Comparison of ENCODE assay signal across 8 mouse cellular contexts in the genomic region with DNA sequence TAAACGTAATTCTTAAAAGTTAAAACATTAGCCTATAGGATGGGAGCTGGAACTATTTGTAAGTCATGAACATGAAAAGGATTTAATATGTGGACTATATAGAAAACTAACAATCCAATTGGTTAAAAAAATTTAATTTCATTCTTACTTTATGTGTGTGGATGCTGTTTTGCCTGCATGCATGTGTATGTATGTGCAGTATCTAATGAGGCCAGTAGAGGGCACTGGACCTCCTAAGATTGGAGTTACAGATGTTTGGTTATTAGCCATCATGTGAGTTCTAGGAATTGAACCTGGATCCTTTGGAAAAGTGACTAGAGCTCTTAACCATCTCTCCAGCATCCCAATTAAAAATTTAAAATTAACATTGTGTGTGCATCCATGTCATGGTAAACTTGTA. TPM values are rescaled to one million over a fixed set of nuclear protein-coding genes. Genes with fewer than 3 reads are reported as not detected.
A peak's percentile ranks its signal among the peaks of the same experiment; 100 is the strongest.
DNase-seq lines count a peak whose midpoint lies in the region; ATAC-seq and TF ChIP-seq lines count a peak whose summit lies in the region.

No protein-coding gene starts in this region.

- no peak overlapping the region for H3K4me2 ChIP-seq in kidney, embryonic 16.5 days (replicated peaks; ENCODE audit: low read depth, low read length)

- H3K9ac ChIP-seq in kidney, embryonic 16.5 days (replicated peaks; ENCODE audit: low read length), result no peak overlapping the region

- H3K27me3 ChIP-seq in kidney, adult 2 months (replicated peaks; ENCODE audit: control insufficient read depth, insufficient read depth, low read length), result no peaks in the 10 kb centered on the region
- no peaks in the 10 kb centered on the region for H3K27me3 ChIP-seq in kidney, embryonic 16.5 days (ENCODE audit: insufficient read depth, low read length)

- no peak for TF ChIP-seq POLR2A in kidney, adult 2 months (IDR thresholded peaks at IDR 0.05; ENCODE audit: low read depth, low read length)

- no peak for ATAC-seq in kidney, embryonic 16.5 days (ENCODE audit: low FRiP score, low TSS enrichment)

- H3K4me1 ChIP-seq in kidney, adult 2 months (ENCODE audit: control insufficient read depth, insufficient read depth, low read length), result no peaks in the 10 kb centered on the region
- no peaks in the 10 kb centered on the region for H3K4me1 ChIP-seq in kidney, embryonic 16.5 days (ENCODE audit: insufficient read depth, low read length)

- H3K4me3 ChIP-seq in kidney, adult 2 months (ENCODE audit: insufficient read depth, low read depth, low read length), result no peak overlapping the region
- H3K4me3 ChIP-seq in kidney, embryonic 16.5 days (ENCODE audit: low read length), result no peak overlapping the region

- peak; percentile 74 for DNase-seq in kidney, adult 2 months
- DNase-seq in CD8-positive naive resting alpha-beta T cell, adult 2 months (ENCODE audit: low read depth in 2 of 2, low spot score in 2 of 2), result peak; percentile 2 to 23
- peak; percentile 72 for DNase-seq in adipocyte (ENCODE audit: low spot score)
- DNase-seq in embryo, embryonic 10.5 days (ENCODE audit: low spot score), result peak; percentile 83
- DNase-seq in kidney, adult 9 months, result peak; percentile 77
- peak; percentile 75 for DNase-seq in lung, postnatal 10 days
- DNase-seq in ovary, adult 18-20 months (ENCODE audit: low spot score), result no peak

- peaks cover 7% of the 10 kb centered on the region for H3K36me3 ChIP-seq in kidney, adult 2 months (ENCODE audit: control insufficient read depth, insufficient read depth, low read length)
- peaks cover 50% of the 10 kb centered on the region for H3K36me3 ChIP-seq in kidney, embryonic 16.5 days (ENCODE audit: insufficient read depth, low read length)

- TF ChIP-seq CTCF in kidney, adult 2 months (conservative IDR thresholded peaks at IDR 0.05; ENCODE audit: insufficient read depth, insufficient read length, low read depth, low read length), result no peak

- H3K9me3 ChIP-seq in kidney, embryonic 16.5 days (ENCODE audit: low read length), result no peaks in the 10 kb centered on the region

- WGBS in kidney, adult 2 months, result 90% methylated on average over 1 of the region's 1 CpGs
- 76% methylated on average over 1 of the region's 1 CpGs for WGBS in kidney, embryonic 16.5 days

- H3K27ac ChIP-seq in kidney, adult 2 months (ENCODE audit: insufficient read depth, low read depth, low read length), result no peak overlapping the region
- no peak overlapping the region for H3K27ac ChIP-seq in kidney, embryonic 16.5 days (ENCODE audit: low read length)

RNA-seq across cellular contexts. Expression of a gene that starts 25.9 kb away (rescaled TPM):
- polyA plus RNA-seq in kidney, adult 2 months (2012; rRNA removed), result 22.8 and 24.3 TPM in 2 replicates
- 34.0 and 34.8 TPM in 2 replicates for polyA plus RNA-seq in kidney, embryonic 16.5 days (2015; fragmentation: Nextera tagmentation; extraction: Ambion mirVana)

RNA-seq across cellular contexts. Expression of a gene that starts 57.6 kb away (rescaled TPM):
- 28.6 and 30.5 TPM in 2 replicates for polyA plus RNA-seq in kidney, adult 2 months (2012; rRNA removed)
- polyA plus RNA-seq in kidney, embryonic 16.5 days (2015; fragmentation: Nextera tagmentation; extraction: Ambion mirVana), result 12.3 and 13.9 TPM in 2 replicates
